Mouse (Mus musculus) thymus, adult 2 months (tissue): Measurements from ENCODE around the gene Zfp579.

ENCODE experiments used
- CTCF ChIP-seq: fragments of 200-500 bp; IDR thresholded peaks from 2 replicates; pipeline ENCODE4 v1.5.1; 2012; ENCODE audit warnings: mild to moderate bottlenecking, control low read depth, low read length, moderate library complexity, borderline replicate concordance; ENCODE audit not compliant: control insufficient read depth, poor library complexity, insufficient read depth; ENCODE audit errors: extremely low read depth
- POLR2A ChIP-seq: fragments of 200-500 bp; IDR thresholded peaks from 2 replicates; pipeline ENCODE4 v1.6.1; 2012; ENCODE audit warnings: mild to moderate bottlenecking, low read length, control low read depth, moderate library complexity; ENCODE audit not compliant: control insufficient read depth, poor library complexity, insufficient read depth; ENCODE audit errors: extremely low read depth

DNA sequence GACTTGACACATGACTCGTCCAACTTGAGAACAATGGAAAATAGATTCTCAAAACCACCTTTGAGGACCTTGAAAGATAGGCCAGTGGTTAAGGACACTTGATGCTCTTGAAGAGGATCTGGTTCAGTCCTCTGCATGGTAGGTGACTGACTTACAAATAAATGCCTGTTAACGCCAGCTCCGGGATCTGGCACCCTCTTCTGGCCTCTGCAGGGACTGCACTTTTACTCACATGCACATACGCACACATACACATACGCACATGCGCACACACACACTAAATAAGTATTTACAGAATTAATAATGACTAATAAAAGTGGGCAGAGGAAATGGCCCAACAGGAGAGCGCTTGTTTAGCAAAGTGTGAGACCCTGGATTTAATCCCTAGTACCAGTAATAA lies 19.1 kb downstream of the Zfp579 start:
- no peak for TF ChIP-seq POLR2A
- TF ChIP-seq CTCF = no peak
